Mouse (Mus musculus): ENCODE data around the gene Ahcy.

DNA sequence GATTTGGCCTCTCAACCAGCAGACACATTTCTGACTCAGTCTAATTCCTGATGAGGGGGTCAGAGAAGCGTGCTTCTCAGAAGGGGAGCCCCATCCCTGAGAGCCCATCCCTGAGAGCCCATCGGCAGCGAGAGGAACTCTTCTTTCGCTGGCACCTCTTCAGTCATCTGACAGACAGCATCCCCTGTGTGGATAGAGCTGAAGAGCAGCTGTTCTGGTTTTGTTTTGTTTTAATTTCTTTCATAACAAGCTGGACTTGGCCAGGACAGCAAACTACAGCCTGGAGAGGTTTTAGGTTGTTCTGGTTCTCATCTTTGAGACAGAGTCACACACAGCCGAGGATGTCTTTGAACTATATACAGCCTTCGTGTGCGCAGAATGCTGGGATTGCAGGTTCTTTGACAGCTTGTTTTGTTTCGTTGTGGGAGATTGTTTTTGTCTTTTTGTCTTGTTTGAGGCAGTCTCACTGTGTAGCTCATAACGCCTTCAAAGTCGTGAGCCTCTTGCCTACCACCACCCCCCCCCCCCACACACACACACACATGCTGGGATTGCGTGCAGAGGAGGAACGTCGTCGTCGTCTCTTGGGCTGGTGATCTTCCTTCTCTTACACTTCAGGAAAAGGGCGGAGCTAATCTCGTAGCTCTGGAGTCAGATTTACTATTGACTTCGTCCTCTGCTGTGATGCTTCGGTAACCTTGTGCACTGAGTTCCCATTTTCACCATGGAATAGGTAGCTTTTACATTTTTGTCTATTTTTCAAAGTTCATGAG is 41.2 kb downstream of the Ahcy start:
- TF ChIP-seq CTCF (IDR thresholded peaks at IDR 0.05; ENCODE audit: borderline replicate concordance, extremely low read depth, insufficient read depth, insufficient read length) = no peak
- TF ChIP-seq POLR2A (IDR thresholded peaks at IDR 0.05; ENCODE audit: borderline replicate concordance, extremely low read depth, insufficient read depth, insufficient read length, poor library complexity, severe bottlenecking) = no peak

Measured in brain, embryonic 14.5 days (tissue).